Comparison of ENCODE assay signal across 8 mouse cellular contexts in genomic region chr10:82811855-82812431, GRCm38 (mm10). TPM values are rescaled to one million over a fixed set of nuclear protein-coding genes. Genes with fewer than 3 reads are reported as not detected.
DNase-seq lines count a peak whose midpoint lies in the region; ATAC-seq and TF ChIP-seq lines count a peak whose summit lies in the region.

No protein-coding gene starts in this region.

- H3K4me1 ChIP-seq in E14TG2a.4 (replicated peaks; ENCODE audit: low read depth, low read length), result peaks cover 81% of the 10 kb centered on the region
- H3K4me1 ChIP-seq in forebrain, embryonic 11.5 days (replicated peaks; ENCODE audit: control insufficient read depth, insufficient read depth, low read length), result peaks cover 10% of the 10 kb centered on the region; the same call in 1 of the 2 replicates
- H3K4me1 ChIP-seq in heart, postnatal 0 days (ENCODE audit: control insufficient read depth, insufficient read depth), result no peaks in the 10 kb centered on the region; the same call in 1 of the 2 replicates
- H3K4me1 ChIP-seq in lung, adult 2 months (ENCODE audit: control insufficient read depth, insufficient read depth, low read length), result 0 out of 2 replicates have a peak, but pooled peaks cover 2% of the 10 kb centered on the region
- H3K4me1 ChIP-seq in neural tube, embryonic 15.5 days, result peaks cover 11% of the 10 kb centered on the region; the same call in 1 of the 2 replicates
- H3K4me1 ChIP-seq in testis, adult 2 months (ENCODE audit: control insufficient read depth, insufficient read depth, low read length), result peaks cover 20% of the 10 kb centered on the region

- H3K36me3 ChIP-seq in E14TG2a.4 (ENCODE audit: insufficient read depth, low read length), result no peaks in the 10 kb centered on the region
- H3K36me3 ChIP-seq in forebrain, embryonic 11.5 days (ENCODE audit: control insufficient read depth, insufficient read depth, low read length), result no peaks in the 10 kb centered on the region
- no peaks in the 10 kb centered on the region for H3K36me3 ChIP-seq in heart, postnatal 0 days (replicated peaks; ENCODE audit: control insufficient read depth, insufficient read depth, low read length)
- H3K36me3 ChIP-seq in neural tube, embryonic 15.5 days, result no peaks in the 10 kb centered on the region
- no peaks in the 10 kb centered on the region for H3K36me3 ChIP-seq in testis, adult 2 months (ENCODE audit: control insufficient read depth, insufficient read depth, low read length)

- no peak for TF ChIP-seq POLR2A in lung, adult 2 months (IDR thresholded peaks at IDR 0.05; ENCODE audit: borderline replicate concordance, extremely low read depth, low read depth, low read length)
- TF ChIP-seq POLR2A in testis, adult 2 months (IDR thresholded peaks at IDR 0.05; ENCODE audit: control insufficient read depth, low read depth, low read length), result peak; percentile 17; the same call in 1 of the 2 replicates

- peak overlapping the region; percentile 59 for H3K9ac ChIP-seq in forebrain, embryonic 11.5 days (ENCODE audit: low read length)
- H3K9ac ChIP-seq in heart, postnatal 0 days (replicated peaks; ENCODE audit: low read depth, low read length), result peak overlapping the region; percentile 25; the same call in 1 of the 2 replicates
- H3K9ac ChIP-seq in neural tube, embryonic 15.5 days (replicated peaks), result peak overlapping the region; percentile 41

- no peaks in the 10 kb centered on the region for H3K27me3 ChIP-seq in E14TG2a.4 (ENCODE audit: insufficient read depth, low read length)
- no peaks in the 10 kb centered on the region for H3K27me3 ChIP-seq in forebrain, embryonic 11.5 days (ENCODE audit: control insufficient read depth, insufficient read depth, low read length)
- no peaks in the 10 kb centered on the region for H3K27me3 ChIP-seq in heart, postnatal 0 days (ENCODE audit: control insufficient read depth, insufficient read depth, low read length)
- no peaks in the 10 kb centered on the region for H3K27me3 ChIP-seq in neural tube, embryonic 15.5 days (replicated peaks)
- no peaks in the 10 kb centered on the region for H3K27me3 ChIP-seq in testis, adult 2 months (ENCODE audit: control insufficient read depth, insufficient read depth, low read length)

- H3K9me3 ChIP-seq in E14TG2a.4 (ENCODE audit: low read length), result no peaks in the 10 kb centered on the region
- no peaks in the 10 kb centered on the region for H3K9me3 ChIP-seq in forebrain, embryonic 11.5 days (ENCODE audit: control insufficient read depth, low read length)
- no peaks in the 10 kb centered on the region for H3K9me3 ChIP-seq in heart, postnatal 0 days (replicated peaks; ENCODE audit: control insufficient read depth, low read length)
- H3K9me3 ChIP-seq in neural tube, embryonic 15.5 days (replicated peaks), result no peaks in the 10 kb centered on the region

- no peak overlapping the region for H3K27ac ChIP-seq in forebrain, embryonic 11.5 days (ENCODE audit: low read depth, low read length)
- no peak overlapping the region for H3K27ac ChIP-seq in heart, postnatal 0 days (ENCODE audit: low read depth)
- H3K27ac ChIP-seq in neural tube, embryonic 15.5 days (replicated peaks), result no peak overlapping the region
- peak overlapping the region; percentile 89 for H3K27ac ChIP-seq in testis, adult 2 months (ENCODE audit: control insufficient read depth, insufficient read depth, low read depth, low read length)

- 7% methylated on average over 39 of the region's 52 CpGs for WGBS in forebrain, embryonic 11.5 days
- WGBS in heart, postnatal 0 days, result 6% methylated on average over 46 of the region's 52 CpGs
- 6% methylated on average over 42 of the region's 52 CpGs for WGBS in lung, adult 2 months
- WGBS in neural tube, embryonic 15.5 days, result 6% methylated on average over 37 of the region's 52 CpGs

- H3K4me3 ChIP-seq in E14TG2a.4 (replicated peaks; ENCODE audit: low read length), result peak overlapping the region; percentile 82
- peak overlapping the region; percentile 57 for H3K4me3 ChIP-seq in forebrain, embryonic 11.5 days (ENCODE audit: low read depth, low read length)
- H3K4me3 ChIP-seq in heart, postnatal 0 days (ENCODE audit: low read depth, low read length), result peak overlapping the region; percentile 55
- peak overlapping the region; percentile 58 for H3K4me3 ChIP-seq in lung, adult 2 months (replicated peaks; ENCODE audit: extremely low read depth, low read depth, low read length)
- H3K4me3 ChIP-seq in neural tube, embryonic 15.5 days (replicated peaks), result peak overlapping the region; percentile 51
- peak overlapping the region; percentile 97 for H3K4me3 ChIP-seq in testis, adult 2 months (ENCODE audit: control insufficient read depth, low read depth, low read length)

- DNase-seq in c-Kit-positive CD71-positive TER-119-positive erythroid progenitor cells, embryonic 14.5 days (ENCODE audit: low spot score), result peak; percentile 63
- DNase-seq in forebrain, embryonic 11.5 days (ENCODE audit: low spot score), result peak; percentile 93
- peak; percentile 64 for DNase-seq in heart, postnatal 0 days (ENCODE audit: low spot score)
- DNase-seq in kidney, postnatal 25 days, result peak; percentile 76 to 85
- DNase-seq in lung, adult 2 months, result peak; percentile 76

- peak; percentile 79 for ATAC-seq in forebrain, embryonic 11.5 days (replicated peaks; ENCODE audit: low FRiP score)
- ATAC-seq in heart, postnatal 0 days (ENCODE audit: insufficient read depth, low read depth), result peak; percentile 81
- peak; percentile 85 for ATAC-seq in neural tube, embryonic 15.5 days (ENCODE audit: low FRiP score)

- peak overlapping the region; percentile 82 for H3K4me2 ChIP-seq in forebrain, embryonic 11.5 days (ENCODE audit: low read depth, low read length, severe bottlenecking)
- peak overlapping the region; percentile 92 for H3K4me2 ChIP-seq in heart, postnatal 0 days (ENCODE audit: low read depth, low read length)
- H3K4me2 ChIP-seq in neural tube, embryonic 15.5 days, result peak overlapping the region; percentile 80

- no peak for TF ChIP-seq EP300 in heart, postnatal 0 days (IDR thresholded peaks at IDR 0.05; ENCODE audit: low read depth)

- TF ChIP-seq CTCF in E14TG2a.4 (conservative IDR thresholded peaks at IDR 0.05; ENCODE audit: low read length), result no peak
- TF ChIP-seq CTCF in heart, postnatal 0 days (IDR thresholded peaks at IDR 0.05; ENCODE audit: low read depth), result peak; percentile 83
- TF ChIP-seq CTCF in lung, adult 2 months (IDR thresholded peaks at IDR 0.05; ENCODE audit: insufficient read depth, low read length), result peak; percentile 25; the same call in 1 of the 2 replicates
- TF ChIP-seq CTCF in testis, adult 2 months (IDR thresholded peaks at IDR 0.05; ENCODE audit: control insufficient read depth, insufficient read depth, insufficient replicate concordance, low read depth, low read length), result peak; percentile 89

RNA-seq across cellular contexts. Expression of gene Txnrd1, which starts 21.8 kb away (rescaled TPM):
- polyA plus RNA-seq in forebrain, embryonic 11.5 days (2014; fragmentation: Nextera tagmentation; extraction: Ambion mirVana), result 214 and 221 TPM in 2 replicates
- total RNA-seq in heart, postnatal 0 days (2014; rRNA removed; ENCODE audit: low replicate concordance), result 35.0 and 53.5 TPM in 2 replicates
- polyA plus RNA-seq in heart, postnatal 0 days (2015; fragmentation: Nextera tagmentation; extraction: Ambion mirVana), result 28.0 and 30.4 TPM in 2 replicates
- polyA plus RNA-seq in lung, adult 2 months (2012; rRNA removed), result 25.5 and 35.6 TPM in 2 replicates
- 89.1 and 94.5 TPM in 2 replicates for polyA plus RNA-seq in neural tube, embryonic 15.5 days (2015; fragmentation: Nextera tagmentation; extraction: Ambion mirVana)
- 13.2 and 13.6 TPM in 2 replicates for polyA plus RNA-seq in testis, adult 2 months (2012; rRNA removed)

RNA-seq across cellular contexts. Expression of gene Nfyb, which starts 48.0 kb away (rescaled TPM):
- 77.3 and 81.6 TPM in 2 replicates for polyA plus RNA-seq in forebrain, embryonic 11.5 days (2014; fragmentation: Nextera tagmentation; extraction: Ambion mirVana)
- 12.0 and 18.0 TPM in 2 replicates for total RNA-seq in heart, postnatal 0 days (2014; rRNA removed; ENCODE audit: low replicate concordance)
- polyA plus RNA-seq in heart, postnatal 0 days (2015; fragmentation: Nextera tagmentation; extraction: Ambion mirVana), result 14.4 and 15.4 TPM in 2 replicates
- polyA plus RNA-seq in lung, adult 2 months (2012; rRNA removed), result 5.6 and 7.1 TPM in 2 replicates
- 35.9 and 38.5 TPM in 2 replicates for polyA plus RNA-seq in neural tube, embryonic 15.5 days (2015; fragmentation: Nextera tagmentation; extraction: Ambion mirVana)
- polyA plus RNA-seq in testis, adult 2 months (2012; rRNA removed), result 4.4 and 4.7 TPM in 2 replicates

RNA-seq across cellular contexts. Expression of gene Eid3, which starts 54.5 kb away (rescaled TPM):
- 0.89 and 1.0 TPM in 2 replicates for polyA plus RNA-seq in forebrain, embryonic 11.5 days (2014; fragmentation: Nextera tagmentation; extraction: Ambion mirVana)
- not detected in 2 replicates for total RNA-seq in heart, postnatal 0 days (2014; rRNA removed; ENCODE audit: low replicate concordance)
- polyA plus RNA-seq in heart, postnatal 0 days (2015; fragmentation: Nextera tagmentation; extraction: Ambion mirVana), result 0.08 and 0.11 TPM in 2 replicates
- 0.28 and 0.37 TPM in 2 replicates for polyA plus RNA-seq in lung, adult 2 months (2012; rRNA removed)
- polyA plus RNA-seq in neural tube, embryonic 15.5 days (2015; fragmentation: Nextera tagmentation; extraction: Ambion mirVana), result 0.14 and 0.58 TPM in 2 replicates
- 261 and 281 TPM in 2 replicates for polyA plus RNA-seq in testis, adult 2 months (2012; rRNA removed)

Comparison
In these comparisons a context has a peak if more than half of its experiments do, and no peak if none do; other contexts are left out.
1. RNA of gene Eid3, which starts 54.5 kb away (polyA plus RNA-seq): 261 to 281 TPM in testis, adult 2 months; 0.89 to 1.0 TPM in forebrain, embryonic 11.5 days, 0.14 to 0.58 TPM in neural tube, embryonic 15.5 days, 0.28 to 0.37 TPM in lung, adult 2 months and 0.08 to 0.11 TPM in heart, postnatal 0 days; every median in the first group is over 100 times any median in the second.
2. Peak in every context shown above with its lines, with median percentiles within 50 percentile points of each other: H3K4me3 ChIP-seq, DNase-seq, ATAC-seq, H3K4me2 ChIP-seq and H3K9ac ChIP-seq.